Mouse (Mus musculus) small intestine, adult 2 months (tissue): ENCODE data around the gene Apoe.

Experiments
- CTCF ChIP-seq: fragments of 200-500 bp; IDR thresholded peaks from 2 replicates; pipeline ENCODE4 v1.5.1; 2012; ENCODE audit warnings: low read depth, mild to moderate bottlenecking, control low read depth, inconsistent platforms, low read length, moderate library complexity, mixed read lengths; ENCODE audit not compliant: insufficient replicate concordance, insufficient read length; ENCODE audit errors: extremely low read depth
- POLR2A ChIP-seq: fragments of 200-500 bp; IDR thresholded peaks from 2 replicates; pipeline ENCODE4 v1.6.1; 2012; ENCODE audit warnings: low read depth, mild to moderate bottlenecking, control low read depth, inconsistent platforms, low read length, moderate library complexity

DNA sequence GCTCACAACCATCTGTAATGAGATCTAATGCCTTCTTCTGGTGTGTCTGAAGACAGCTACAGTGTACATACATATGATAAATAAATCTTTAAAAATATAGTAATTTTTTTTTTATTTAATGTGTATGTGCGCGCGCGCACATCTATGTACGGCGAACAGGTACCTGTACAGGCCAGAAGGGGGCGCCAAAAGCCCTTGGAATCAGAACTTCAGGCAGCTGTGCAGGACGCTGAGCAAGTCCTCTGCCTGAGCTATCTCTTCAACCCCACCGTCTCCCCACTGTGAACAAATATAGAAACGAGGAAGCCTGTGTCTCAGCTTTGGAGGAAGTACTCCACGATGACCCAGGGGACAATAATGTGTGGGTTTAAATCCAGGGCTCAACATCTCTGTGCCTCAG lies 41.3 kb upstream of the Apoe start:
- TF ChIP-seq CTCF (peak; percentile 49), POLR2A (no peak)
